Mouse (Mus musculus) myocyte (in vitro differentiated cells): Measurements from ENCODE around the gene Slc11a2. TPM values are rescaled to one million over a fixed set of nuclear protein-coding genes. Genes with fewer than 3 reads are reported as not detected.

ENCODE experiments used
- H3K27me3 ChIP-seq: one replicate; pipeline ENCODE4 v1.6.1; 2011; ENCODE audit not compliant: control insufficient read depth, insufficient read depth, insufficient read length
- H3K36me3 ChIP-seq: one replicate; pipeline ENCODE4 v1.6.1; 2011; ENCODE audit not compliant: control insufficient read depth, insufficient read depth
- H3K4me2 ChIP-seq: one replicate; pipeline ENCODE4 v1.6.1; 2011; ENCODE audit warnings: low read depth, control low read depth
- H3K4me3 ChIP-seq: one replicate; pipeline ENCODE4 v1.5.1; 2011; ENCODE audit warnings: mild to moderate bottlenecking, control low read depth, moderate library complexity
- H3K79me2 ChIP-seq: one replicate; pipeline ENCODE4 v1.6.1; 2011; ENCODE audit not compliant: control insufficient read depth, insufficient read depth
- H3ac ChIP-seq: one replicate; pipeline ENCODE4 v1.6.1; 2011; ENCODE audit not compliant: control insufficient read depth, insufficient read length
- CEBPB ChIP-seq: IDR thresholded peaks from 2 replicates; pipeline ENCODE4 v1.6.1; 2011; ENCODE audit warnings: mild to moderate bottlenecking, moderate library complexity; ENCODE audit not compliant: poor library complexity, insufficient read depth, severe bottlenecking
- E2F4 ChIP-seq: IDR thresholded peaks from one replicate; pipeline ENCODE4 v1.6.1; 2011; ENCODE audit warnings: mild to moderate bottlenecking, control low read depth, moderate library complexity; ENCODE audit not compliant: insufficient read depth
- MAX ChIP-seq: IDR thresholded peaks from one replicate; pipeline ENCODE4 v1.6.1; 2011; ENCODE audit warnings: low read depth, mild to moderate bottlenecking, control low read depth
- MYOD1 ChIP-seq, 3 experiments: IDR thresholded peaks; one replicate each; pipeline ENCODE4 v1.6.1; 2011; ENCODE audit warnings: control low read depth in 2 of 3, low read depth in 2 of 3, mild to moderate bottlenecking in 2 of 3, moderate library complexity in 1 of 3; ENCODE audit not compliant: insufficient read length in 2 of 3, control insufficient read depth in 1 of 3
- MYOG ChIP-seq, 3 experiments: IDR thresholded peaks; one replicate each; pipeline ENCODE4 v1.6.1; 2011; ENCODE audit warnings: control low read depth in 2 of 3, low read depth in 2 of 3, mild to moderate bottlenecking in 2 of 3; ENCODE audit not compliant: insufficient read length in 2 of 3, control insufficient read depth in 1 of 3, insufficient read depth in 1 of 3
- POLR2A ChIP-seq: IDR thresholded peaks from one replicate; pipeline ENCODE4 v1.6.1; 2011; ENCODE audit warnings: low read depth, mild to moderate bottlenecking, control low read depth, moderate library complexity; ENCODE audit not compliant: insufficient read length
- POLR2AphosphoS2 ChIP-seq: IDR thresholded peaks from one replicate; pipeline ENCODE4 v1.6.1; 2011; ENCODE audit warnings: low read depth, control low read depth; ENCODE audit not compliant: insufficient read length
- REST ChIP-seq: IDR thresholded peaks from one replicate; pipeline ENCODE4 v1.6.1; 2011; ENCODE audit warnings: mild to moderate bottlenecking, control low read depth, moderate library complexity; ENCODE audit not compliant: insufficient read depth, insufficient read length
- SRF ChIP-seq: IDR thresholded peaks from one replicate; pipeline ENCODE4 v1.6.1; 2011; ENCODE audit warnings: low read depth; ENCODE audit not compliant: control insufficient read depth, insufficient read length
- TCF12 ChIP-seq: IDR thresholded peaks from one replicate; pipeline ENCODE4 v1.6.1; 2011; ENCODE audit warnings: mild to moderate bottlenecking, control low read depth; ENCODE audit not compliant: poor library complexity, insufficient read depth, severe bottlenecking
- TCF3 ChIP-seq: IDR thresholded peaks from one replicate; pipeline ENCODE4 v1.6.1; 2011; ENCODE audit warnings: low read depth, control low read depth; ENCODE audit not compliant: insufficient read length
- USF1 ChIP-seq: IDR thresholded peaks from one replicate; pipeline ENCODE4 v1.6.1; 2011; ENCODE audit warnings: low read depth, mild to moderate bottlenecking, control low read depth, moderate library complexity
- polyA plus RNA-seq: library from polyadenylated mRNA; unstranded; fragments of >200 nt; fragmentation: generic; extraction: Trizol; gene quantifications from one replicate; pipeline ENCODE4 v1.2.1, GENCODE M21; 2012; ENCODE audit warnings: missing spikeins

The Slc11a2 gene
- polyA plus RNA-seq, 1 experiment: 48.2 TPM

- H3K36me3 ChIP-seq: no peaks in the 10 kb centered on the region
- H3K79me2 ChIP-seq: no peaks in the 10 kb centered on the region
- H3K4me3 ChIP-seq: no peak overlapping the region
- H3K4me2 ChIP-seq: no peak overlapping the region
- no peak overlapping the region for H3ac ChIP-seq
- TF ChIP-seq USF1: no peak
- no peak for TF ChIP-seq REST
- TF ChIP-seq SRF: no peak
- TF ChIP-seq TCF12: no peak
- no peak for TF ChIP-seq POLR2A
- no peak for TF ChIP-seq E2F4
- no peak for TF ChIP-seq TCF3
- no peak for TF ChIP-seq MAX
- no peak for TF ChIP-seq MYOG (IDR thresholded peaks at IDR 0.05; ENCODE audit: control insufficient read depth in 1 of 3, insufficient read depth in 1 of 3, insufficient read length in 2 of 3, low read depth in 2 of 3)
- TF ChIP-seq CEBPB: no peak
- no peak for TF ChIP-seq POLR2AphosphoS2
- TF ChIP-seq MYOD1 (IDR thresholded peaks at IDR 0.05; ENCODE audit: control insufficient read depth in 1 of 3, insufficient read length in 2 of 3, low read depth in 2 of 3): no peak
- no peaks in the 10 kb centered on the region for H3K27me3 ChIP-seq
These were observed 27.6 kb upstream of the Slc11a2 start for GRCm38 (mm10) chr15:100452486-100452885.

GRCm38 (mm10) chr15:100451245-100451644 is 26.4 kb upstream of the Slc11a2 start:
- no peaks in the 10 kb centered on the region for H3K79me2 ChIP-seq
- no peak overlapping the region for H3K4me3 ChIP-seq
- TF ChIP-seq MYOD1 (IDR thresholded peaks at IDR 0.05; ENCODE audit: control insufficient read depth in 1 of 3, insufficient read length in 2 of 3, low read depth in 2 of 3) (no peak), TCF3 (no peak)
- H3ac ChIP-seq: no peak overlapping the region
- H3K27me3 ChIP-seq: no peaks in the 10 kb centered on the region
- H3K4me2 ChIP-seq: peak overlapping the region; percentile 42
- no peaks in the 10 kb centered on the region for H3K36me3 ChIP-seq

- Histone ChIP-seq H3K4me3 (no peak overlapping the region), H3K36me3 (no peaks in the 10 kb centered on the region), H3K27me3 (no peaks in the 10 kb centered on the region), H3K4me2 (no peak overlapping the region), H3K79me2 (no peaks in the 10 kb centered on the region), H3ac (no peak overlapping the region)
- TF ChIP-seq POLR2A: no peak
- no peak for TF ChIP-seq USF1
- no peak for TF ChIP-seq E2F4
- no peak for TF ChIP-seq REST
- no peak for TF ChIP-seq POLR2AphosphoS2
- TF ChIP-seq CEBPB: no peak
- TF ChIP-seq MYOG (IDR thresholded peaks at IDR 0.05; ENCODE audit: control insufficient read depth in 1 of 3, insufficient read depth in 1 of 3, insufficient read length in 2 of 3, low read depth in 2 of 3): no peak
- no peak for TF ChIP-seq SRF
- TF ChIP-seq MYOD1 (IDR thresholded peaks at IDR 0.05; ENCODE audit: control insufficient read depth in 1 of 3, insufficient read length in 2 of 3, low read depth in 2 of 3): no peak
- no peak for TF ChIP-seq TCF12
- TF ChIP-seq TCF3: no peak
These were observed 24.6 kb upstream of the Slc11a2 start for GRCm38 (mm10) chr15:100449495-100449894.

- Histone ChIP-seq H3K79me2 (no peaks in the 10 kb centered on the region), H3ac (no peak overlapping the region), H3K4me2 (no peak overlapping the region), H3K27me3 (no peaks in the 10 kb centered on the region), H3K36me3 (no peaks in the 10 kb centered on the region), H3K4me3 (no peak overlapping the region)
- TF ChIP-seq REST: no peak
- TF ChIP-seq TCF12: no peak
- no peak for TF ChIP-seq MAX
- no peak for TF ChIP-seq TCF3
- TF ChIP-seq MYOD1 (IDR thresholded peaks at IDR 0.05; ENCODE audit: control insufficient read depth in 1 of 3, insufficient read length in 2 of 3, low read depth in 2 of 3): no peak
- TF ChIP-seq E2F4: no peak
- no peak for TF ChIP-seq MYOG (IDR thresholded peaks at IDR 0.05; ENCODE audit: control insufficient read depth in 1 of 3, insufficient read depth in 1 of 3, insufficient read length in 2 of 3, low read depth in 2 of 3)
- TF ChIP-seq POLR2A: no peak
- TF ChIP-seq USF1: no peak
- TF ChIP-seq SRF: no peak
- TF ChIP-seq POLR2AphosphoS2: no peak
- no peak for TF ChIP-seq CEBPB
These were observed 23.7 kb upstream of the Slc11a2 start for GRCm38 (mm10) chr15:100448572-100448971.

- Histone ChIP-seq H3K79me2 (no peaks in the 10 kb centered on the region), H3K4me2 (no peak overlapping the region), H3K27me3 (no peaks in the 10 kb centered on the region), H3K4me3 (no peak overlapping the region), H3ac (no peak overlapping the region), H3K36me3 (no peaks in the 10 kb centered on the region)
- TF ChIP-seq MYOD1 (IDR thresholded peaks at IDR 0.05; ENCODE audit: control insufficient read depth in 1 of 3, insufficient read length in 2 of 3, low read depth in 2 of 3) (no peak), SRF (no peak), CEBPB (no peak), E2F4 (no peak), REST (no peak), POLR2AphosphoS2 (no peak), TCF3 (no peak), TCF12 (no peak)
These were observed 22.0 kb upstream of the Slc11a2 start for GRCm38 (mm10) chr15:100446887-100447286.
